ENCODE assay signal across 27 mouse cellular contexts in the genomic region with DNA sequence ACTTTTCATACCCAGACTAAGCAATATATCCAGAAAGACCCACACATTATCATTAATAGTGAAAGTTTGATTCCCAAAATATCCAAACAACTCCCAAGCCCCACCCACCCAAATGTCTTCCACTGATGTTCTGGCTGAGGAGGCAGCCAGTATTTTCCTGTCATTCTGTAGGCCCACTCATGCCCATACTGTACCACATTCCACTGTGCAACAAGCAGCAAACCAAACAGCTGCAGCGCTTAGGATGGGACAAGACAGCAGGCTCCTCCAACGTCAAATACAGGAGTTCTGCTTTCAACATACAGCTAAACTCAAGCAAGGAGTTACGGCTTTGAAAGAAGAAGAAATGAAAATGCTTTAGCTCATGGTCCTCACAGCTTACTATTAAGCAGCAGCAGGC.
"Had no signal": no experiment of that assay in that cellular context is flagged by ENCODE, and none has a peak within 500 bp of the region (broad histone marks: within the 10 kb centered on the region; RNA-seq: fewer than 3 reads in every experiment).

No protein-coding gene starts in this region.

- H3K36me3 ChIP-seq: heart, embryonic 15.5 days; hindbrain, embryonic 12.5 days; intestine, embryonic 15.5 days; limb, embryonic 13.5 days; limb, embryonic 15.5 days had no signal

- H3K27ac ChIP-seq: gastrocnemius, adult 2 months; heart, embryonic 13.5 days; heart, embryonic 15.5 days; hindbrain, embryonic 10.5 days; hindbrain, embryonic 12.5 days; hindbrain, embryonic 14.5 days; intestine, embryonic 15.5 days; left cerebral cortex, adult 2 months; limb, embryonic 13.5 days; limb, embryonic 15.5 days; liver, embryonic 12.5 days; liver, embryonic 14.5 days had no signal

- DNase-seq: gastrocnemius, adult 2 months; gastrocnemius, postnatal 10 days; gastrocnemius, postnatal 25 days; heart, adult 18-20 months; heart, postnatal 14 days; heart, postnatal 4 days; kidney, adult 18-20 months; kidney, adult 8-10 months; kidney, postnatal 10 days; kidney, postnatal 25 days; kidney, postnatal 4 days; left cerebral cortex, postnatal 4 days had no signal

- H3K4me2 ChIP-seq: heart, embryonic 11.5 days; heart, embryonic 13.5 days; heart, embryonic 15.5 days; hindbrain, embryonic 12.5 days; hindbrain, embryonic 14.5 days; intestine, embryonic 15.5 days; limb, embryonic 13.5 days; limb, embryonic 15.5 days; liver, embryonic 12.5 days had no signal

- H3K27me3 ChIP-seq: heart, embryonic 13.5 days; heart, embryonic 15.5 days; hindbrain, embryonic 12.5 days; intestine, embryonic 15.5 days; limb, embryonic 13.5 days; limb, embryonic 15.5 days; liver, embryonic 12.5 days had no signal

- H3K4me3 ChIP-seq: gastrocnemius, adult 2 months; heart, embryonic 13.5 days; heart, embryonic 15.5 days; hindbrain, embryonic 10.5 days; hindbrain, embryonic 12.5 days; intestine, embryonic 15.5 days; left cerebral cortex, adult 2 months; limb, embryonic 13.5 days; limb, embryonic 15.5 days; liver, embryonic 12.5 days had no signal

- H3K4me1 ChIP-seq: heart, embryonic 15.5 days; hindbrain, embryonic 10.5 days; hindbrain, embryonic 12.5 days; intestine, embryonic 15.5 days; limb, embryonic 13.5 days; limb, embryonic 15.5 days had no signal

- H3K9me3 ChIP-seq: heart, embryonic 13.5 days; heart, embryonic 15.5 days; hindbrain, embryonic 10.5 days; hindbrain, embryonic 12.5 days; intestine, embryonic 15.5 days; limb, embryonic 13.5 days; limb, embryonic 15.5 days; liver, embryonic 12.5 days had no signal

- ATAC-seq: hindbrain, embryonic 16.5 days; inflammation-experienced regulatory T-cells, adult 6 months; intestine, embryonic 15.5 days; intestine, postnatal 0 days; liver, embryonic 12.5 days had no signal
